Mouse (Mus musculus) liver, adult 2 months (tissue): ENCODE measurements at regions not wholly inside any gene's neighbourhood (a gene's known extent, or its start where the extent isn't known, plus 50 kb on each side); places are given as distances from the start of the nearest gene placed in this dataset.

Source experiments
- CTCF ChIP-seq: fragments of 200-500 bp; IDR thresholded peaks from 2 replicates; pipeline ENCODE4 v1.5.1; 2011; ENCODE audit warnings: low read depth, low read length, control low read depth
- POLR2A ChIP-seq: fragments of 200-500 bp; IDR thresholded peaks from 2 replicates; pipeline ENCODE4 v1.6.1; 2011; ENCODE audit warnings: low read length, control low read depth; ENCODE audit not compliant: insufficient read depth; ENCODE audit errors: extremely low read depth

DNA sequence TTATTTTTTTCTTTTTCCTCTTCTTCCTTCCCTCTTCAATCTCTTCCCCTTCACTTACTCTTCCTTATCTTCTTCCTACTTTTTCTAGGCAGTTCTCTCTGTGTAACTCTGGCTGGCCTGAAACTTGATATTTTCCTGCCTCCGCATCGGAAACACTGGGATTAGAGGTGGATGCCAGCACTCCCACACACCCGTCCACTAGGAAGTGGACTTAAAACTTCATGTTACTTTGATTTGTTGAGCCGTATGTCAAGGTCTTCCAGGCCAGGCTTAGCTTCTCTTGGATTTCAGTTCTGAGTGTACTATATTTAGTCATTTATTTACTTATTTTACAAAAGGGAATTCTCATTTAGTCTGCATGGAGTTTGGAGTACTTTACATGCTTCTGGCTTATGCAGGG is 62.1 kb upstream of the Gm9887 start:
- no peak for TF ChIP-seq CTCF
- TF ChIP-seq POLR2A = no peak
